13 mouse cellular contexts compared by ENCODE assay signal in the genomic region with DNA sequence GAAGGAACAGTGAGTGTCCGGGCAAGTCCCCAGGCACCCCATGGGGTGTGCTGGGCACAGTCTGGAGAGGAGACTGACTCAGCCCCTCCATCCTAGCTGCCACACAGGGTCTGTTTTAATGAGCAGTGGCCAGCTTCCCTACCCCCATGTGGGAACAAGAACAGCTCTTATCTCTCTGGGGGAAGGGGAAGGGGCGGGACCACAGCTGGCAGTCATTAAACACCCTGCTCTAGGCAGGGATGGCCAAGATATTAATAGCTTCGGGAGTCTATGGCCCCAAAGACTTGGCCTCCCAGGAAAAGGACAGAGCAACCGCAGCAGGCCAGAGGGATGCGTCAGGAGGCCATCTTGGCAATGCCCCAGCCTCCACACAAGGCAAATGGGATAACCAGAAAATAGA. TPM values are rescaled to one million over a fixed set of nuclear protein-coding genes. Genes with fewer than 3 reads are reported as not detected.
DNase-seq lines count a peak whose midpoint lies in the region; ATAC-seq and TF ChIP-seq lines count a peak whose summit lies in the region.
"Had no signal": no experiment of that assay in that cellular context is flagged by ENCODE, and none has a peak within 500 bp of the region (broad histone marks: within the 10 kb centered on the region; RNA-seq: fewer than 3 reads in every experiment).

No protein-coding gene starts in this region.

- peaks cover 89% of the 10 kb centered on the region for H3K27me3 ChIP-seq in megakaryocyte, embryonic 14.5 days (replicated peaks)
- no peaks in the 10 kb centered on the region; the same call in 1 of the 2 replicates for H3K27me3 ChIP-seq in stomach, embryonic 14.5 days (ENCODE audit: control insufficient read depth, insufficient read depth, low read length)
- no peaks in the 10 kb centered on the region for H3K27me3 ChIP-seq in midbrain, postnatal 0 days (ENCODE audit: insufficient read depth, low read length)

- intact Hi-C loops in left cerebral cortex, postnatal 10 days (cut with DNase I) = no loop called here

- TF ChIP-seq CTCF in midbrain, postnatal 0 days (IDR thresholded peaks at IDR 0.05) = no peak

- no peaks in the 10 kb centered on the region for H3K36me3 ChIP-seq in megakaryocyte, embryonic 14.5 days (replicated peaks; ENCODE audit: low read length)
- H3K36me3 ChIP-seq in stomach, embryonic 14.5 days (ENCODE audit: control insufficient read depth, insufficient read depth, low read length) = no peaks in the 10 kb centered on the region
- no peaks in the 10 kb centered on the region for H3K36me3 ChIP-seq in midbrain, postnatal 0 days (ENCODE audit: insufficient read depth, low read length)
- H3K36me3 ChIP-seq: limb, embryonic 10.5 days had no signal

- peaks cover 16% of the 10 kb centered on the region for H3K9me3 ChIP-seq in megakaryocyte, embryonic 14.5 days
- H3K9me3 ChIP-seq in stomach, embryonic 14.5 days (ENCODE audit: control insufficient read depth, low read depth, low read length) = no peaks in the 10 kb centered on the region
- no peaks in the 10 kb centered on the region for H3K9me3 ChIP-seq in midbrain, postnatal 0 days (ENCODE audit: low read length)
- H3K9me3 ChIP-seq: limb, embryonic 10.5 days had no signal

- no peak overlapping the region for H3K4me2 ChIP-seq in stomach, embryonic 14.5 days (replicated peaks; ENCODE audit: low read depth, low read length)
- no peak overlapping the region for H3K4me2 ChIP-seq in midbrain, postnatal 0 days (ENCODE audit: low read depth, low read length, poor library complexity, severe bottlenecking)

- peaks cover 96% of the 10 kb centered on the region for H3K4me1 ChIP-seq in megakaryocyte, embryonic 14.5 days
- 0 out of 2 replicates have a peak, but pooled peaks cover 1% of the 10 kb centered on the region for H3K4me1 ChIP-seq in stomach, embryonic 14.5 days (ENCODE audit: control insufficient read depth, insufficient read depth, low read length)
- H3K4me1 ChIP-seq in midbrain, postnatal 0 days (ENCODE audit: insufficient read depth, low read length) = peaks cover 6% of the 10 kb centered on the region; the same call in 1 of the 2 replicates

- H3K27ac ChIP-seq in stomach, embryonic 14.5 days (ENCODE audit: low read length) = no peak overlapping the region
- no peak overlapping the region for H3K27ac ChIP-seq in midbrain, postnatal 0 days (ENCODE audit: low read depth, low read length)
- H3K27ac ChIP-seq: limb, embryonic 10.5 days had no signal

- DNase-seq in gastrocnemius, postnatal 25 days = peak; percentile 70
- peak; percentile 55 for DNase-seq in kidney, postnatal 10 days
- DNase-seq in layer of hippocampus, postnatal 36 days = no peak
- DNase-seq in midbrain, postnatal 0 days (ENCODE audit: low spot score) = no peak
- no peak for DNase-seq in left cerebral cortex, postnatal 10 days (ENCODE audit: extremely low spot score in 1 of 2, low spot score in 2 of 2)
- DNase-seq: right cerebral cortex, postnatal 14 days; thymus, postnatal 4 days had no signal

- no peak for ATAC-seq in megakaryocyte, adult 5-6 weeks (ENCODE audit: poor library complexity, severe bottlenecking)
- ATAC-seq in stomach, embryonic 14.5 days (ENCODE audit: insufficient number of reproducible peaks, insufficient read depth, low FRiP score, low read depth) = peak; percentile 33; the same call in 1 of the 2 replicates
- no peak for ATAC-seq in midbrain, postnatal 0 days (ENCODE audit: low FRiP score)
- ATAC-seq: Patski had no signal

- WGBS in stomach, embryonic 14.5 days = 55% methylated on average over 5 of the region's 5 CpGs
- WGBS in midbrain, postnatal 0 days = 66% methylated on average over 5 of the region's 5 CpGs

- H3K4me3 ChIP-seq in megakaryocyte, embryonic 14.5 days (replicated peaks) = peak overlapping the region; percentile 54
- no peak overlapping the region for H3K4me3 ChIP-seq in stomach, embryonic 14.5 days (ENCODE audit: low read depth, low read length)
- H3K4me3 ChIP-seq in midbrain, postnatal 0 days (ENCODE audit: low read depth, low read length) = no peak overlapping the region
- H3K4me3 ChIP-seq: erythroblast, embryonic 14.5 days; limb, embryonic 10.5 days had no signal

- no peak overlapping the region for H3K9ac ChIP-seq in stomach, embryonic 14.5 days (replicated peaks; ENCODE audit: low read depth, low read length)
- H3K9ac ChIP-seq in midbrain, postnatal 0 days (replicated peaks; ENCODE audit: low read length, poor library complexity, severe bottlenecking) = no peak overlapping the region

RNA-seq across cellular contexts. Expression of a gene that starts 29.8 kb away (rescaled TPM):
- polyA plus RNA-seq in megakaryocyte, embryonic 14.5 days (2012; ENCODE audit: insufficient read depth, low replicate concordance) = 0.07 and 2.5 TPM in 2 replicates
- 0.18 and 1.3 TPM in 2 replicates for total RNA-seq in megakaryocyte, adult 5-6 weeks (2015)
- total RNA-seq in megakaryocyte, adult 5-6 weeks (2017) = 0.28 and 0.55 TPM in 2 replicates
- 1 to 10 TPM; 2.5 to 2.6 TPM for total RNA-seq in gastrocnemius, postnatal 25 days (2021)
- polyA plus RNA-seq in stomach, embryonic 14.5 days (2014; fragmentation: Nextera tagmentation; extraction: Ambion mirVana) = 0.29 and 0.46 TPM in 2 replicates
- total RNA-seq in layer of hippocampus, postnatal 36 days (2021) = 10 to 100 TPM; 15.0 to 18.7 TPM
- 0.05 and 0.82 TPM in 2 replicates for total RNA-seq in midbrain, postnatal 0 days (2014; rRNA removed)
- polyA plus RNA-seq in midbrain, postnatal 0 days (2015; fragmentation: Nextera tagmentation; extraction: Ambion mirVana) = 0.26 and 0.36 TPM in 2 replicates
- 10 to 100 TPM; 11.8 TPM for total RNA-seq in left cerebral cortex, postnatal 10 days (2021)
- polyA plus RNA-seq: erythroblast, embryonic 14.5 days; Patski had no signal

RNA-seq across cellular contexts. Expression of a gene that starts 30.4 kb away (rescaled TPM):
- 0.51 TPM in 1 of 2 replicates, not detected in the other for polyA plus RNA-seq in megakaryocyte, embryonic 14.5 days (2012; ENCODE audit: insufficient read depth, low replicate concordance)
- total RNA-seq in megakaryocyte, adult 5-6 weeks (2015) = not detected in 2 replicates
- total RNA-seq in megakaryocyte, adult 5-6 weeks (2017) = not detected in 2 replicates
- not detected for total RNA-seq in gastrocnemius, postnatal 25 days (2021)
- polyA plus RNA-seq in stomach, embryonic 14.5 days (2014; fragmentation: Nextera tagmentation; extraction: Ambion mirVana) = 0.55 TPM in 1 of 2 replicates, not detected in the other
- total RNA-seq in layer of hippocampus, postnatal 36 days (2021) = 1 to 10 TPM in 1 of 2 experiments, under 1 TPM in 1; 0.37 to 1.6 TPM
- total RNA-seq in midbrain, postnatal 0 days (2014; rRNA removed) = not detected in 2 replicates
- 0.28 TPM in 1 of 2 replicates, not detected in the other for polyA plus RNA-seq in midbrain, postnatal 0 days (2015; fragmentation: Nextera tagmentation; extraction: Ambion mirVana)
- total RNA-seq in left cerebral cortex, postnatal 10 days (2021) = under 1 TPM; 0.87 to 0.97 TPM
- polyA plus RNA-seq: erythroblast, embryonic 14.5 days; limb, embryonic 10.5 days; Patski had no signal

RNA-seq across cellular contexts. Expression of a gene that starts 33.0 kb away (rescaled TPM):
- 1.2 and 2.4 TPM in 2 replicates for polyA plus RNA-seq in megakaryocyte, embryonic 14.5 days (2012; ENCODE audit: insufficient read depth, low replicate concordance)
- total RNA-seq in megakaryocyte, adult 5-6 weeks (2015) = 5.9 and 8.6 TPM in 2 replicates
- 4.4 and 5.2 TPM in 2 replicates for total RNA-seq in megakaryocyte, adult 5-6 weeks (2017)
- total RNA-seq in gastrocnemius, postnatal 25 days (2021) = 1 to 10 TPM; 3.8 to 4.3 TPM
- polyA plus RNA-seq in stomach, embryonic 14.5 days (2014; fragmentation: Nextera tagmentation; extraction: Ambion mirVana) = 10.1 and 12.4 TPM in 2 replicates
- 10 to 100 TPM; 31.7 to 31.8 TPM for total RNA-seq in layer of hippocampus, postnatal 36 days (2021)
- total RNA-seq in midbrain, postnatal 0 days (2014; rRNA removed) = 26.9 and 34.3 TPM in 2 replicates
- polyA plus RNA-seq in midbrain, postnatal 0 days (2015; fragmentation: Nextera tagmentation; extraction: Ambion mirVana) = 30.5 and 34.4 TPM in 2 replicates
- 10 to 100 TPM; 32.5 to 33.0 TPM for total RNA-seq in left cerebral cortex, postnatal 10 days (2021)

RNA-seq across cellular contexts. Expression of a gene that starts 37.8 kb away (rescaled TPM):
- polyA plus RNA-seq in megakaryocyte, embryonic 14.5 days (2012; ENCODE audit: insufficient read depth, low replicate concordance) = 30.1 and 45.4 TPM in 2 replicates
- total RNA-seq in megakaryocyte, adult 5-6 weeks (2015) = 36.2 and 39.1 TPM in 2 replicates
- 29.8 and 35.7 TPM in 2 replicates for total RNA-seq in megakaryocyte, adult 5-6 weeks (2017)
- 100 to 1,000 TPM; 104 to 105 TPM for total RNA-seq in gastrocnemius, postnatal 25 days (2021)
- polyA plus RNA-seq in stomach, embryonic 14.5 days (2014; fragmentation: Nextera tagmentation; extraction: Ambion mirVana) = 136 TPM in 2 replicates
- 10 to 100 TPM; 73.2 to 84.3 TPM for total RNA-seq in layer of hippocampus, postnatal 36 days (2021)
- 51.4 and 59.6 TPM in 2 replicates for total RNA-seq in midbrain, postnatal 0 days (2014; rRNA removed)
- polyA plus RNA-seq in midbrain, postnatal 0 days (2015; fragmentation: Nextera tagmentation; extraction: Ambion mirVana) = 204 and 218 TPM in 2 replicates
- total RNA-seq in left cerebral cortex, postnatal 10 days (2021) = 10 to 100 TPM; 76.4 to 94.9 TPM

RNA-seq across cellular contexts. Expression of a gene that starts 46.7 kb away (rescaled TPM):
- 4.4 and 6.4 TPM in 2 replicates for polyA plus RNA-seq in megakaryocyte, embryonic 14.5 days (2012; ENCODE audit: insufficient read depth, low replicate concordance)
- total RNA-seq in megakaryocyte, adult 5-6 weeks (2015) = 72.1 and 87.3 TPM in 2 replicates
- total RNA-seq in megakaryocyte, adult 5-6 weeks (2017) = 69.6 and 110 TPM in 2 replicates
- 10 to 100 TPM; 30.0 to 30.1 TPM for total RNA-seq in gastrocnemius, postnatal 25 days (2021)
- 88.1 and 102 TPM in 2 replicates for polyA plus RNA-seq in stomach, embryonic 14.5 days (2014; fragmentation: Nextera tagmentation; extraction: Ambion mirVana)
- total RNA-seq in layer of hippocampus, postnatal 36 days (2021) = 100 to 1,000 TPM in 1 of 2 experiments, 10 to 100 TPM in 1; 99.0 to 145 TPM
- 71.4 and 112 TPM in 2 replicates for total RNA-seq in midbrain, postnatal 0 days (2014; rRNA removed)
- polyA plus RNA-seq in midbrain, postnatal 0 days (2015; fragmentation: Nextera tagmentation; extraction: Ambion mirVana) = 42.1 and 50.7 TPM in 2 replicates
- 100 to 1,000 TPM; 112 to 119 TPM for total RNA-seq in left cerebral cortex, postnatal 10 days (2021)

Comparison
In these comparisons a context has a peak if more than half of its experiments do, and no peak if none do; other contexts are left out.
1. DNase-seq: peak in gastrocnemius, postnatal 25 days (single experiment) and kidney, postnatal 10 days (single experiment); none in layer of hippocampus, postnatal 36 days (0 of 2), midbrain, postnatal 0 days (single experiment) and left cerebral cortex, postnatal 10 days (0 of 2).